In the genomic region with DNA sequence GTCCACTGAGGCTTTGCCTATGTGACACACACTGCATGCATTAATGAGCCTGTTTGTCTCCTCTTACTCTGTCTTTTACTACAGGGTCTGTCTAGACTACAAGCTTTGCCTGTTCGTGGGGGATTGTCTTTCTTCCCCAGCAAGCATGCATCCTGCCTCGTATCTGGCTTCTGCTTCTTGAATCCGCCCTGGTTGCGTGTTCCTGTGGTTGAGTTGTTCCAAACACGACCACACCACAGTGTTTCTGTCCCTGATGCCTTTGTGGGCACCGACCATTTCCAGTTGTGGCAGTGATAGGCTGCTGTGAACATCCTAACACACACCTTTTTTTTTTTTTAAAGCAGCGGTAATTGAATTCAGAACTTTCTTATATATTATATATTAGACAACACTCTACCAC, we compare ENCODE assay signal across 1 mouse cellular context.
A peak's percentile ranks its signal among the peaks of the same experiment; 100 is the strongest.
TF ChIP-seq lines count a peak whose summit lies in the region.

No protein-coding gene starts in this region.

TF ChIP-seq in CH12.LX, 34 proteins besides CTCF, POLR2A, EP300 and RAD21:
- TF ChIP-seq ELF1 (IDR thresholded peaks at IDR 0.05; ENCODE audit: low read depth, low read length) (no peak), NELFE (IDR thresholded peaks at IDR 0.05; ENCODE audit: low read depth, low read length) (no peak), ZKSCAN1 (IDR thresholded peaks at IDR 0.05; ENCODE audit: borderline replicate concordance, low read depth, low read length) (no peak), USF2 (conservative IDR thresholded peaks at IDR 0.05; ENCODE audit: low read depth, low read length) (no peak), ZNF384 (IDR thresholded peaks at IDR 0.05; ENCODE audit: low read depth, low read length) (0 out of 2 replicates have a peak, but pooled peaks have one; percentile 7)
